Mouse (Mus musculus) stomach, postnatal 0 days (tissue): ENCODE data around the gene Lrig3.

Experiments
- CTCF ChIP-seq: IDR thresholded peaks from 2 replicates; pipeline ENCODE4 v1.5.1; 2016; ENCODE audit warnings: antibody characterized with exemption, low read depth, mild to moderate bottlenecking, moderate library complexity
- EP300 ChIP-seq: optimal IDR thresholded peaks from 2 replicates; pipeline ENCODE3; 2016; ENCODE audit warnings: antibody characterized with exemption

- TF ChIP-seq EP300 (no peak), CTCF (no peak)
These were observed 23.9 kb downstream of the Lrig3 start for GRCm38 (mm10) chr10:125989890-125990289.
